Mouse (Mus musculus): ENCODE data around the gene Nthl1. TPM values are rescaled to one million over a fixed set of nuclear protein-coding genes. Genes with fewer than 3 reads are reported as not detected.

Nthl1 gene
- total RNA-seq, 2 experiments from 2014 or later = 2.5 to 3.5 TPM

Small RNAs within 50 kb of the gene (microRNA-seq; reads per million reads assigned to microRNA genes)
- gene Gm24589 = 1.4 reads per million

Other genes starting within 250 kb of the Nthl1 start
- 10 to 100 TPM; 52.1 to 57.5 TPM for gene Rnps1, start 218.1 kb upstream of the Nthl1 start, total RNA-seq (2021)
- gene Eci1, start 206.0 kb upstream of the Nthl1 start, total RNA-seq (2021) = 100 to 1,000 TPM; 158 to 163 TPM
- gene Dnase1l2, start 189.6 kb upstream of the Nthl1 start, total RNA-seq (2021) = 1 to 10 TPM; 1.0 to 1.3 TPM
- 10 to 100 TPM; 10.8 TPM for gene E4f1, start 162.4 kb upstream of the Nthl1 start, total RNA-seq (2021)
- 10 to 100 TPM; 47.6 to 52.1 TPM for gene Pgp, start 162.3 kb upstream of the Nthl1 start, total RNA-seq (2021)
- gene Bricd5, start 158.8 kb upstream of the Nthl1 start, total RNA-seq (2021) = under 1 TPM in 1 of 2 experiments, not detected in 1; 0.31 TPM
- 10 to 100 TPM in 1 of 2 experiments, 1 to 10 TPM in 1; 9.9 to 11.1 TPM for gene Mlst8, start 153.6 kb upstream of the Nthl1 start, total RNA-seq (2021)
- gene Caskin1, start 144.1 kb upstream of the Nthl1 start, total RNA-seq (2021) = under 1 TPM; 0.09 to 0.17 TPM
- 10 to 100 TPM; 25.7 to 29.7 TPM for gene Traf7, start 104.7 kb upstream of the Nthl1 start, total RNA-seq (2021)
- gene Rab26, start 98.5 kb upstream of the Nthl1 start, total RNA-seq (2021) = not detected
- gene Pkd1, start 82.8 kb upstream of the Nthl1 start, total RNA-seq (2021) = 10 to 100 TPM; 12.8 to 21.4 TPM
- 100 to 1,000 TPM in 1 of 2 experiments, 10 to 100 TPM in 1; 83.2 to 105 TPM for gene Tsc2, start 50 bp upstream of the Nthl1 start, total RNA-seq (2021)
- gene Slc9a3r2, start 17.6 kb downstream of the Nthl1 start, total RNA-seq (2021) = 10 to 100 TPM; 31.8 to 55.0 TPM
- gene Npw, start 25.8 kb downstream of the Nthl1 start, total RNA-seq (2021) = not detected
- gene Zfp598, start 37.0 kb downstream of the Nthl1 start, total RNA-seq (2021) = 10 to 100 TPM; 23.1 to 25.4 TPM
- gene Syngr3, start 57.3 kb downstream of the Nthl1 start, total RNA-seq (2021) = under 1 TPM in 1 of 2 experiments, not detected in 1; 0.14 TPM
- gene Gfer, start 63.5 kb downstream of the Nthl1 start, total RNA-seq (2021) = 10 to 100 TPM; 41.1 to 48.3 TPM
- under 1 TPM; 0.32 to 0.95 TPM for gene Noxo1, start 63.6 kb downstream of the Nthl1 start, total RNA-seq (2021)
- gene Tbl3, start 75.0 kb downstream of the Nthl1 start, total RNA-seq (2021) = 10 to 100 TPM; 15.4 to 16.0 TPM
- not detected for gene Rnf151, start 85.4 kb downstream of the Nthl1 start, total RNA-seq (2021)
- 100 to 1,000 TPM; 548 to 574 TPM for gene Rps2, start 85.4 kb downstream of the Nthl1 start, total RNA-seq (2021)
- gene Ndufb10, start 91.8 kb downstream of the Nthl1 start, total RNA-seq (2021) = 100 to 1,000 TPM; 428 to 481 TPM
- 100 to 1,000 TPM; 764 to 767 TPM for gene Rpl3l, start 95.1 kb downstream of the Nthl1 start, total RNA-seq (2021)
- gene Msrb1, start 104.0 kb downstream of the Nthl1 start, total RNA-seq (2021) = 100 to 1,000 TPM; 139 to 179 TPM
- gene Hs3st6, start 120.3 kb downstream of the Nthl1 start, total RNA-seq (2021) = not detected
- not detected for gene Meiob, start 171.6 kb downstream of the Nthl1 start, total RNA-seq (2021)
- 10 to 100 TPM; 67.9 to 72.7 TPM for gene Hagh, start 207.5 kb downstream of the Nthl1 start, total RNA-seq (2021)
- gene Fahd1, start 217.7 kb downstream of the Nthl1 start, total RNA-seq (2021) = 10 to 100 TPM; 45.2 to 48.3 TPM
- 1 to 10 TPM; 2.2 to 2.6 TPM for gene Igfals, start 233.3 kb downstream of the Nthl1 start, total RNA-seq (2021)